Mouse (Mus musculus) gastrocnemius, adult 18-20 months (tissue): Measurements from ENCODE around the gene Pde4b. TPM values are rescaled to one million over a fixed set of nuclear protein-coding genes. Genes with fewer than 3 reads are reported as not detected.

Source experiments
- DNase-seq: peaks from one replicate; pipeline ENCODE4 v3.0.0; 2021; ENCODE audit warnings: low spot score
- total RNA-seq, 2 experiments: library from RNA; stranded (reverse); gene quantifications; 2 replicates each; pipeline ENCODE4 v1.2.3; 2021

Pde4b gene
- total RNA-seq, 2 experiments from 2014 or later = 74.5 to 102 TPM

DNA sequence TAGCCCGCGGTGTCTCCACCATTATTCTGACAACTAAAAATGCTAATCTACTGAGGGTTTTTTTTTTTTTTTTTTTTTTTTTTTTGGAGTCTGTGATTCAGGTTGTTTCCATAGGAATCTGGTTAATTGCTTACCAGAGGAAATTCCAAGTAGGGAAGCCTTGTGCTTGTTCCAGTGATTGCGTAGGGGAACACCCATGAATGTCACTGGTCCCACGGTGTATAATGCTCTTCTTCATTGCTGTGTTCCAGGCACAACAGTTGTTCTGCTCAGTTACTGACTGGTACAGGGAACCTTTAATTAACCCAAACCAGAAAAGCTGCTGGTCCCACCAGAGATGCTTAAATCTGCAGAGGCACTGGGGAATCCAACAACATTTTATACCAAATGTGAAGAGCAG, 506.3 kb downstream of the Pde4b start:
- DNase-seq = no peak

DNA sequence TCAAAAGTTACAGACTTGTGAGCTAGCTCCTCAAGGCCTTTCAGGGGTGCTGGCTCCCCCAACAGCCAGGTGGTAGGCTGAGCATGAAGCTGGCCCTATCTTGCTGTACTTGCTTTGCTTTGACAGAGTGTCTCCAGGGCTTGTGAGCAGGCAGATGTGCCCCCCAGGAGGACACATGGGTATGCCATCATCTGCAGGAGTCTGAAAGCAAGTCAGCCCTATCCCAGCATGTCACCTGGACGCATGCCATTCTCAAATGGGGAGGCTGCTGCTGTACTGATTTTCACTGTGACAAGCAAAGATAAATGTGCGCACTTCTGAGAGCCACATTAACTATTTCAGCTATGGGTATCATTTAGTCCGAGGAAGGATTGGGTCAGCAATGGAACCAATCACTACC, 507.2 kb downstream of the Pde4b start:
- no peak for DNase-seq

DNA sequence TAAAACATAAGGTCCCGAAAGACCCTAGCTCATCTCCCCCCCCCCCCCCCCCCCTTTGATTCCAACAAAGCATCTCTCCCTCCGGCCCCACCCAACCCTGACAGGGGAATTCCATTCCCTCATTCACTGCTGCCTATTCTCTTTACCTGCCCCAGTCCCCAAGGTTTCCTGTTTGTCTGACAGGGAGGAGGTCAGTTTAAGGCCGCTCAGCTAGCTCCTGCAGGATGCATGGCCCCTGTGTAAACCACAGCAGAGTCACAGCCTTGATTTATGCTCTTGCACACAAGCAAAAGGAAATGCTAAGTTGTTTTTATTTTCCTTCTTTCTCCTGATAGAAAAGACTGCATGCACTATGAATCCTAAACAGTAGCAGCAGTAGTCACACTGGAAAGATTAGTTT, 516.6 kb downstream of the Pde4b start:
- DNase-seq = no peak

DNA sequence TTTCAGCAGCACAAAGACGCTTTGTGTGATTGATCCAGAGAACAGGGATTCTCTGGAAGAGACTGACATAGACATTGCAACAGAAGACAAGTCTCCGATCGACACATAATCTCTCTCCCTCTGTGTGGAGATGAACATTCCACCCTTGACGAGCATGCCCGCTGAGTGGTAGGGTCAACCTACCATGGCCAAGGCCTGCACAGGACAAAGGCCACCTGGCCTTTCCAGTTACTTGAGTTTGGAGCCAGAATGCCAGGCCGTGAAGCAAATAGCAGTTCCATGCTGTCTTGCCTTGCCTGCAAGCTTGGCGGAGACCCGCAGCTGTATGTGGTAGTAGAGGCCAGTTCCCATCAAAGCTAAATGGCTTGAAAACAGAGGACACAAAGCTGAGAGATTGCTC, 517.9 kb downstream of the Pde4b start:
- DNase-seq = no peak

DNA sequence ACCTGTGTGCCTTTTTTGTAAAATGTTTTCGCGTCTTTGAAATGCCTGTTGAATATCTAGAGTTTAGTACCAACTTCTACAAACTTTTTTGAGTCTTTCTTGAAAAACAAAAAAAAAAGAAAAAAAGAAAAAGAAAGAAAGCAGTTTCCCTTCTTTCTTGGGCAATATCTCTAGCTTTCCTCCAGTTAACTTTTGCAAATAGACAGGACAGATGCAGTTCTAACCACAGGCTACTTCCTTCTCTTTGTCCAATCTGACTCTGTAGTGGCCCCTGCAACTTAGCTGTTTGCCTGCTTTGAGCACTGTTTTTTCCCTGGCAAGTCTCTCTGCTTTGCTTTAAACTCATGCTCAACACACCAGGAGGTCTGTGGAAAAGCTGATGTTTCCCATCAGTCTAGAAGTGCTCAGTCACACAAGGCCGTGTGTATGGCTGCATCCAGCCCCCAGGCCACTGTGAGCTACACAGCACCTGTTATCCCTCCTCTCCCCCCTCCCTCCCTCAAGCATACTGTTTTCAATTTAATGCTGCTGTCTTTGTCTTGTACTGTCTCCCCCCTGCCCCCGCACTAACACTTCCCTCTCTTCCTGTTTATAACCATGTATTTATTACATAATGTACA, 518.5 kb downstream of the Pde4b start:
- no peak for DNase-seq

DNA sequence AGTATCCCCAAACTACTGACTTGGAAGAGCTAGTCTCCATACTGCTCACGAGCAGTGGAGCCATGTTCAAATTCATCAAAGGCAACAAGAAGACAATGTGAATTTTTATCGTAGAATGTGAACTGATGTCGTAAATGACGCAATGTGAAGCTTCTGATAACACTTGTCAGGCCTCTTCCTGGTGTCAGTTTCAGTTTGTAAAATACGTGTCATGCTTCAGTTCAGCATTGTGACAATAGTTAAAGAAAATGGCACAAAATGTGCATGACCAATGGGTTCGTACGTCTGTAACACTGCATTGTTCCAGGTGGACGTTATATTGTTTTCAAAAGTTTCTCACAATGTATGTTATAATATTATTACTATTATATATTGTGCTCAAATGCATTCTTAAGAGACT, 519.5 kb downstream of the Pde4b start:
- no peak for DNase-seq

DNA sequence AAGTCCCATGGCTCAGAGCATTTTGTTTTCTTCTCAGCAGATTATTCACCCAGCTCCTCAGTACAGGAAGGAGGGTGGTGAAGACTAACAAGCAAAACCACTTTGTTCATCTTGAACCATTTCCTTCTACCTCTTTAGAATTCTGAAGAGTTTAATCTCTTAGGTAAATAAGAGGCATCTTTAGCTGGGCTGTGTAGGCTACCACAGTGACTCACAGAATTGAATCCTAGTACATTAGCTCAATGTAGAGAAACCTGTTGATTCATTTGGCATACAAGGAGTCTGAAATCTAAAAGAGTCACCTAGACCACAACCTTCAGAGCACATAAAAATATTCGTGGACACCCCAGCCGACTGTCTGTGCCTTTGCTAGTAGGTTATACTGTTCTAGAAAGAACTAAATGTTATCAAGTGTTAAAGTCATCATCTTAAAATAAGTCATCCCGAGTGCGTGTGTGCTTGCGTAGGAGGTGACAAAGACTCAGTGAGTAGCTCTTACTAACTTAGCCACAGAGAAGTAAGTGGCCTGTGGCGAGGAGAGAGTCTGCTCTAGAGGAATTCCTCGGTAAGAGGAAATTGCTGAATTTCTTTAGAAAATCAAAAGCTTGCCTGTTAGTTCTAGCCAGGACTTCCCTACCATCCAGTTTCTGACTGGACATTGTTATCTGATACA, 520.5 kb downstream of the Pde4b start:
- DNase-seq = no peak

DNA sequence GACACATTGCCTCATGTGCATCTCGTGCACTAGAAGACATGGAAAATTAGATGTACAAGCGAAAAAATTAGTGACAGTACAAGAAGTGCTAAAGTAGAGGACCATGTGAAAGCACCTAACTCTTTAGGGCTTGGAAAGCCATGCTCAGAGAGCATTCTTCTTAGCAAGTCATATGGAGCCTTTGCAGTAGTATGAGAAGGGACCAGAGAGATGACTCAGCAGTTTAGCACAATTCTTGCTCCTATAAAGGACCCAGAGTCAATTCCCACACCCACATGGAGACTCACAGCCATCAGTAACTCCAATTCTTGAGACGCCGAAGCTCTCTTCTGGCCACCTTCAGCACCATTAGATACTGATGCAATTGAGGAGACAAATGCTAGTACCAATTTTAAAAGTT, 525.3 kb downstream of the Pde4b start:
- DNase-seq = no peak

DNA sequence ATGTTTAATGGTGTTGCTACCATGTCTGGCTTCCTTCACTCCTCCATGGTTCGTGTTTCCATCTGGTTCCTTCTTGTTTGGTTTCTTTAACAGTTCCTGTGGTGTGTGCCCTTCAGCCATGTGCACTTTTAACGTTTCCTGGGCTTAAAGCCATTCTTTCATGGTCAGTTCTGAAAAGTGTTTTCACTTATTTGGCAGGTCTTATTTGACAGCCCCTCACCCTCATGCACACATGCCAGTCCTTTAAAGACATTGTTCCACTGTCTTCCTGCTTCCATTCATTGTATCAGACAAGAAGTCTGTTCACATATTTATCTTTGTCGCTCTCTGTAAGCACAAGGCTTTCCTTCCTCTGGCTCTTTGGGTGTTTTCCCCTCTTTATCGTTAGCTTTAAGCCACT, 530.4 kb downstream of the Pde4b start:
- no peak for DNase-seq

DNA sequence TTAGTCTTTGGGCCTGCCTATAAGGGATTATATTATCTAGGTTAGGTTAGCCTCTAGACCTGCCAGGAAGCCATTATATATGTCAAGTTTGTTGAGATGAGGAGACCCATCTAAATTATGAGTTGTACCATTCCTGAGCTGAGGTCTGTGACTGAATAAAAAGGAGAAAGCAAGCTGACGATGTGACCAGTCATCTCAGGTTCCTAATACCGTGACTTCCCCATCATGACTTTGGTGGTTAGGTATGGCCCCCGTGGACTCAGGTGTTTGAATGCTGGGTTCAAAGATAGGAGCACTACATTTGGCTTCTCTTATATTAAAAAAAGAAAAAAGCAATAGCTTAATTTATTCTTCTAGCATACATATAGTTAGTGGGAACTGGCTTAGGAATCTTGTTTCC, 531.3 kb downstream of the Pde4b start:
- DNase-seq = no peak

DNA sequence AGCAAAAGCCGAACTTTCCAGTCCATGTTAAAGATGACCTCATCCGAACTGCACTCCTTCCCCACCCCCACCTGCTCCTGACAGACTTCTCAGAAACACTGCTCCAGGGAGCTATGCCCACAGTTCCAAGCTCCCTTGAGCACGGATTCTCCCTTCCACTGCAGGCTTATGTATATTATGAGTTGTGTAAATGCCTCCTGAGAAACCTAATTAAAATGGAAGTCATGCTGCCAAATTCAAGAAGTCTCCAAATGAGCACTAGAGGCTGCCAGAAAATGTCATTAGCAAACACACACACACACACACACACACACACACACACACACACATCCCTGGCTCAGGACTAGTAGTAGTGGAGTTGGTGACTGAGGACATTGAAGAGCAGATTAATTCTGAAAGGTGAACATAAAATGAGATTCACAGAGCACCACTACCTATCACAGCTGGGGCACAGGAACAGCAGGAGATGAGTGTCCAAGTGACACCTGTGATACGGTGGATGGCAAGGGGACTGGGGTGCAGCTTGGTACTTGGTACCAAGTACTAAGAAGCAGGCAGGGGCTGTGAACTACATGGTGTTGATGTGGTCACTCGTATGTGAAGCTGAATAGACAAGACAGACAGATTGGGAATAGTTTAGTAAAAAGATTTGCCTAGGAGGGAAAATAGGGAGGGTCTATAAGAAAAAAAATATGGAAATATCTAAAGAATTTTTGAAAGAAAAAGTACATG, 533.0 kb downstream of the Pde4b start:
- DNase-seq = no peak

DNA sequence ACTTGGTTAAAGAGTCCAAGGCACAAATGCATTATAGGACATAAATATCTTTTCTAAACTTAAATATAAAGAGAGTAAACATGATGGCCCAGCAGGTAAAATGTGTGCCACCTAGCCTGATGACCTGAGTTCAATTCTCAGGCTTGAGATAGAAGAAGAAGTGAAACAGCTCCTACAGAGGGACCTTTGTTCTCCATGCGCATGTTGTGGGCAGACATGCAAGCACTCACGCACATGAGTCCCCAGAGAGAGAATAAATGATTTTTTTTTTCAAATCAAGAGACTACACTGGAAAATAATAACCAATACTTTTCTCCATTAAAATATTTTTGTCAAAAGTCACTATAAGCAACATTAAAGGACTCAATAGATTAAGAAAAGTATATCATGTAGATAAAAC, 533.8 kb downstream of the Pde4b start:
- no peak for DNase-seq

DNA sequence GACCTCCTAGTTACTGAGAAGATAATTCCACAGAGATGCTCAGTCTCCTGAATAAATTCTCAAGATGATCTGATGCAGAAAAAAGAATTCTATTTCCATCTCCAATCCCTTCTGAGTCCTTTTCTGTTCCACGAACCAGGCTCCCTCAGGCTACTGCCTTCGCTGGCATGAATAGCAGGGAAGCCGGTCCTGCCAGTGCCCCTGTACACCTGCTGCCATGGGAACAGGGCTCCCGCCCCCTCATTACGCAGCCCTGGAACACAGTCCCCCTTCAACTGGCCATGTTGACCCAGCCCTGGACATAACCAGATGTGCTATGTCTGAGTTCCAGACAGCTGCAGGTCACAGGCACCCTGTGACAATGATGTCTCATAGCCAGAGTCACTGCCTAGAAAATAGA, 535.6 kb downstream of the Pde4b start:
- DNase-seq = no peak

DNA sequence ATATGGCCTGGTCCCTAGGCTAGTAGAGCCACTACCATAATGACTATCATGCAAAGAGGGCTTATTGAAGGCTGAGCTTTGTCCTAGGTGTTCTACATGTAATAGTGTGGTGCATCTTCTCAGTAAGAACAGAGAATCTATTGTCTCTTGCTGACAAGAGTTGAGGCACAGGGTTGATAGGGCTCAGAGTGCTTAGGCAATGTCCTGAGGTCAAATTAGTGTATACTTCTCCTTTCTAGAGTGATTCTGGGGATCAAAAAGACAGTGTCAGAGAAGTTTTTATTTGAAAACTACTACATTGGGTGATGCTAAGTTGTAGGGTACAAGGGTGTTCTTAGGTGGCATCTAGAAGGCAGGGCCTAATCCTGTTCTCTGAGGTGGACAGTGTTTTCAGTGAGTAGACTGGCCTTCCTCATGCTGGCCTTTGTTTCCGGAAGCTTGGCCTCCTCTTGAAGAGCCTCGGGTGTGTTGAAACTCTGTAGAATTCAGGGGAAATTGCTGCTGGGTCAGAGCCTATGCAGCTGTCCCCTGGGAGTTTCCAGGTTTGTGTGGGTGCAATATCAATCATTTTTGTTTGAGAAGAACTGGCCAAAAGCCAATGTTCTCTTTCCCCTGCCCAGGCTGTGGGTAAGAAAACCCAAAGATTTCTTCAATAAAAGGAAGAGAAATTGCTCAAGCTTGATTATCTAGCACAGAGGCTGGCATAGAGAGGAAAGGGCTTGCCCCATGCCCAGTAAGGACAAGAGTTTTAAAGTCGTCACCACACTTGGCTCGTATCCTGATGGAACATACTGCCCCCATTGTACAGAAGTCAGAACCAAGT, 536.7 kb downstream of the Pde4b start:
- DNase-seq = peak; percentile 25

DNA sequence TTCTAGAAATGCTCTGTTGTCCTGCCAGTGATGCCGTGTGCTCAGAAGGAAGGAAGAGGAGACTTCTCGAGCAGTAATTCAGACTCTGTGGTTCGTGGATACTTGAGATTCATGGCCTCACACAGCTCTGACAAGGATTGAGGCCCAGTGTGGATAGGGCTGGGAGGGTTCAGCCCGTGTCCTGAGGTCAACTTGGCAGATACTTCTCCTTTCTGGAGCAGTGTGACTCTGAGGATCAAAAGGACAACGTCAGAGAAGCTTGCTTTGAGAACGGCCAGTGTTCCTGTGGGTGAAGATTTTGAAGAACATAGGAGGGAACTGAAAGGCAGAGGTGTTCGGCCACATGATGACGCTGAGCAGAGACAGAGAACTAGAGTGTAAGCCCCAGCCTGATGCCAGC, 537.6 kb downstream of the Pde4b start:
- DNase-seq = peak; percentile 21

DNA sequence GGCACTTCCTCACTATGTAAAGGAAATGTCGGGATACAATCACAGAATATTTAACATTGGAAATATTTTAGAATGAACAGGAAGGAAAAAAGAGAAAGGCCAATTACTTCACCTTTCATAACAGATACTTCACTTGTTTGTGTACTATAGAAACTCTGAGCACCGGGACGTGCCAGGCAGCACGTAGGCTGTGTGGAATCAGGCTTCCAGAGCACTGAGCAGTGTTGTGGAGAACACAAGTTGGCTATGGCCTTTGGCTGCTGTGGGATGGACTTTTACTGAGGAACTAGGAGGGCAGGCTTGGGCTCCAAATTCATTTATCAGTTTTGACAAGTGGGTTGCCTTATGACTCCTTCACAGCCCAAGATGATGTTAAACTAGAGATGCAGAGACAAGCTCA, 540.5 kb downstream of the Pde4b start:
- DNase-seq = no peak

DNA sequence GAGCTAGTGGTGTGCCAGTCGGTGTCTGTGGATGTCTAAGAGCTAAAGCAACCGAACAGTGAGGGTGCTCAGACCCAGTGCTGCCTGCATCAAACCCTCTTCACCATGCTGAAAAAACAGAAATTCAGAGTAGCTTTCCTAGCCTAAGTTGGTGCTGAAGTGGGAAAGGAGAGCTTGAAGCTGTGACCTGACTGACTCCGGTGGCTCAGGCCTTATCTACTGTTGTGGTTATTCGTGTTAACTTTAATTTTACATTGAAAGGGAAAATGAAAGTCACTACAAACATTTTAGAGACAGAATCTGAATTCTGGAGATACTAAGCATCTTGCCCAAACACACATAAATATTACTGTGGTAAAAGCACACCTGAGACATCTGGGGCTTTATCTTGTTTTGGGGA, 542.3 kb downstream of the Pde4b start:
- DNase-seq = no peak

DNA sequence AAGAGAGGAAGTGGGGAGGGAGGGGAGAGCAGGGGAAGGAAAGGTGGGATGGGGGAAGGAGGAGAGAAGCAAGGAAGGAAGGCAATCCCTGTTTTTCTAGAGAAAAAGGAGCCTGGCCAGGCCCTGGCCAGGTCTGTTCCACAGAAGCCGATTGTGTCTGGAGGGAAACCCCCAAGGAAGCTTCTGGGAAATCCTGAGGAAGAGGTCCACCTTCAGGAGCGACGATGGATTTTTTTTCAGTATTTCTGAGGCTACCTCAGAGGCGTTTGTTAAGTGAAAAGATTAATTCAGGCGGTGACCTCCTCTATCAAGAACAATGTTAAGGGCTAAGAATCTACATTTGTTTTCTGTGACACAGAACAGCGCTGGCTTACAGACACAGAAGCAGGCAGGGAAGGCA, 542.9 kb downstream of the Pde4b start:
- no peak for DNase-seq

DNA sequence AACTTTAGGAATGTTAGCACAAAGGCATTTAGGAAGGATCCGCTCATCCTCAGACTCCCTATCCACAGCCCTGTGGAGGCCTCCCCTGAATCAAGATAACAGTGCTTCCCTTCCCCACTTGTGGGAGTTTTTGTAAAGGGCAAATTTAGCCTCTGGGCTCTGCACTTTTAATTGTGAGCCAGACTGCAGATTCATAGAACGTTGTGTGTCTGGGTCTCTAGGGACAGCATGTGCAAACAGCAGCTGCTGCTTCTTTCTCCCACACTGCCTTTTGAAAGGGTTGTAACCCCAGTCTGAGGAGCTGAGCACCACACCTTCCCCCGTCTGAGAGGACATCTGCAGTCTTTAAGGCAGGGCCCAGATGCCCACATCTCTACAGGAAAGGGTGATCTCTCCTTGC, 544.3 kb downstream of the Pde4b start:
- peak; percentile 23 for DNase-seq

DNA sequence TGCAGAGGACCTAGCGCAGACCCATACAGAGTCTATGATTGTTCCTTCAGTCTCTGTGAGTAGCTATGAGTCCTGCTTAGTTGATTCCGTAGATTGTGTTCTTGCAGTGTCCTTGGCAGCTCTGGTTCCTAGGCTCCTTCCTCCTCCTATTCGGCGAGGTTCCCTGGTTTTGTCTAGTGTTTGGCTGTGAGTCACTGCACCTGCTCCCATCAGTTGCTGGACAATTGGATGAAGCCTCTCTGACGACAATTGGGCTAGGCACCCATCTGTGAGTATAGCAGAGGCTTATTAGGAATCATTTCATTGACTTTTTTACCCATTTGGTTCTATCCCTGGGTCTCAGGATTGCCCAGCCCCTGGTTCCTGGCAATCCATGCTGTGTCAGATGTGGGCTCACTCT, 545.9 kb downstream of the Pde4b start:
- DNase-seq = peak; percentile 29

DNA sequence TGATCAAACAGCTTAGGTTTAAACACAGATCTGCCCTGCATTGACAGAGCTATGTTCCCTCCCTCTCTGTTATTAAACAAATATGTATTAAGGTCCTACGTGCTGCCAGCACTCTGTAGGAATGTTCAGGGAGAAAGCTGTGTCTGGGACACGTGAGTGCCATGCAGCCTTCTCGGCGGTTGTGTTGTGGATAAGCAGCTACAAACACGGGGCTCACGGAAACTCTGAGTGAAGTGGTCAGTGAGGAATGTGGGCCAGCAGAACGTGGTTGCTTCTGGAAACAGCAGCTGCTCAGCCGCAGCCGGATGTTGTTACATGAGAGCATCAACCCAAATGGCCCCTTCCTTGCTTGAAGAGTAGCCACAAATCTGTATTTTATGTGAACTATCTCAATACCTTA, 547.9 kb downstream of the Pde4b start:
- DNase-seq = peak; percentile 30

DNA sequence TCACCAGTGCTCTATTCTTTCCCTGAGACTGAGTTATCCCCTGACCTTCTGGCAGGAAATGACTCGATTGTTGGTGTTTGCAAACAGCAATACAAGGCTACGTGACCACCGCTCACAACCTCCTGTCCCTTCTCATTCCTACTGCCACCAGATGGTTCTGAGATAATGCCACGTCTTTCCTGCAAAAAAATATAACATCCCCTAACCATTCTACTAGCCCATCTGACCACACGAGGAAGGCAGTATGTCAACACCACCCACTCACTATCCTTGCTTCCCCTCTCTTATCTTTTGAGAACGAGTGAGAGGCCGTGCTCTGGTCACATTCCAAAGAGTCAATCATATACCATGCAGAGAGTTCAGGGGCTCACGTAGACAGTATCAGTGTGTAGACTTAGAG, 548.6 kb downstream of the Pde4b start:
- no peak for DNase-seq
